Mouse (Mus musculus) gastrocnemius, adult 2 months (tissue): ENCODE measurements around the gene Trim66. TPM values are rescaled to one million over a fixed set of nuclear protein-coding genes. Genes with fewer than 3 reads are reported as not detected.

Source experiments
- DNase-seq: peaks from one replicate; pipeline ENCODE4 v3.0.0; 2022
- H3K27ac ChIP-seq: fragments of 200-600 bp; 2 replicates; pipeline ENCODE4 v1.8.1; 2022; ENCODE audit warnings: mild to moderate bottlenecking
- H3K4me3 ChIP-seq: fragments of 200-600 bp; 2 replicates; pipeline ENCODE4 v1.8.1; 2022; ENCODE audit warnings: mild to moderate bottlenecking, moderate library complexity
- CTCF ChIP-seq: fragments of 200-600 bp; IDR thresholded peaks from 2 replicates; pipeline ENCODE4 v1.8.1; 2022; ENCODE audit warnings: antibody characterized with exemption, mild to moderate bottlenecking, moderate library complexity
- intact Hi-C: fragments of 180-260 bp; cut with DNase I; formaldehyde crosslinking; loops from one replicate; pipeline ENCODE4 v1.15.1; 2025
- total RNA-seq, 2 experiments: library from RNA; stranded (reverse); gene quantifications; 2 replicates each; pipeline ENCODE4 v1.2.3; 2021

The Trim66 gene
- total RNA-seq, 2 experiments from 2014 or later = 0.17 to 0.23 TPM

GRCm38 (mm10) chr7:109518838-109519696, 11.1 kb upstream of the Trim66 start, which contains the start of gene Rpl27a:
Rpl27a (plus strand) TSS chr7:109519147.
- peak; percentile 99 for DNase-seq
- Histone ChIP-seq H3K4me3 (peak within 1 kb of the TSS; percentile 84), H3K27ac (peak within 1 kb of the TSS; percentile 95)
- intact Hi-C loops = loop anchor here (5.0 kb wide), 1 partner anchor 77 kb away; no protein-coding TSS in a partner anchor
- 0 out of 2 replicates have a peak, but pooled peaks have one; percentile 3 for TF ChIP-seq CTCF

- no peak for DNase-seq
- intact Hi-C loops = loop anchor here (5.0 kb wide), 1 partner anchor 76 kb away; no protein-coding TSS in a partner anchor
- Histone ChIP-seq H3K4me3 (peak overlapping the region; percentile 84), H3K27ac (peak overlapping the region; percentile 95)
- TF ChIP-seq CTCF = no peak
These were observed 10.2 kb upstream of the Trim66 start for GRCm38 (mm10) chr7:109518036-109518681.

GRCm38 (mm10) chr7:109516500-109516899, 8.6 kb upstream of the Trim66 start:
- Histone ChIP-seq H3K27ac (no peak overlapping the region), H3K4me3 (no peak overlapping the region)
- no peak for TF ChIP-seq CTCF
- intact Hi-C loops = loop anchor here (5.0 kb wide), 1 partner anchor 74 kb away; no protein-coding TSS in a partner anchor
- no peak for DNase-seq

GRCm38 (mm10) chr7:109511838-109512237, 3.9 kb upstream of the Trim66 start:
- DNase-seq = no peak
- no peak overlapping the region for H3K4me3 ChIP-seq
- no peak for TF ChIP-seq CTCF
- H3K27ac ChIP-seq = no peak overlapping the region
- intact Hi-C loops = no loop called here

GRCm38 (mm10) chr7:109510799-109511198, 2.9 kb upstream of the Trim66 start:
- intact Hi-C loops = no loop called here
- DNase-seq = no peak
- TF ChIP-seq CTCF = no peak
- Histone ChIP-seq H3K4me3 (no peak overlapping the region), H3K27ac (no peak overlapping the region)

GRCm38 (mm10) chr7:109507572-109507971, 362 bp downstream of the Trim66 start:
- intact Hi-C loops = no loop called here
- Histone ChIP-seq H3K27ac (no peak overlapping the region), H3K4me3 (no peak overlapping the region)
- TF ChIP-seq CTCF = no peak
- no peak for DNase-seq

GRCm38 (mm10) chr7:109507119-109507518, 815 bp downstream of the Trim66 start:
- Histone ChIP-seq H3K4me3 (no peak overlapping the region), H3K27ac (no peak overlapping the region)
- TF ChIP-seq CTCF = no peak
- intact Hi-C loops = no loop called here
- no peak for DNase-seq

- DNase-seq = no peak
- intact Hi-C loops = no loop called here
- TF ChIP-seq CTCF = no peak
- Histone ChIP-seq H3K4me3 (no peak overlapping the region), H3K27ac (no peak overlapping the region)
These were observed 10.4 kb downstream of the Trim66 start for GRCm38 (mm10) chr7:109497507-109497906.

- no peak for TF ChIP-seq CTCF
- intact Hi-C loops = no loop called here
- Histone ChIP-seq H3K27ac (0 out of 2 replicates have a peak overlapping the region, but pooled peaks have one; percentile 4), H3K4me3 (peak overlapping the region; percentile 49)
- DNase-seq = peak; percentile 40
These were observed 14.3 kb downstream of the Trim66 start for GRCm38 (mm10) chr7:109493319-109494316.

- no peak for DNase-seq
- TF ChIP-seq CTCF = no peak
- intact Hi-C loops = no loop called here
- H3K27ac ChIP-seq = 0 out of 2 replicates have a peak overlapping the region, but pooled peaks have one; percentile 4
- peak overlapping the region; percentile 49 for H3K4me3 ChIP-seq
These were observed 15.2 kb downstream of the Trim66 start for GRCm38 (mm10) chr7:109492616-109493318.

GRCm38 (mm10) chr7:109484221-109484620, 23.7 kb downstream of the Trim66 start:
- intact Hi-C loops = no loop called here
- H3K27ac ChIP-seq = no peak overlapping the region
- H3K4me3 ChIP-seq = no peak overlapping the region
- no peak for DNase-seq
- no peak for TF ChIP-seq CTCF

- H3K27ac ChIP-seq = no peak overlapping the region
- TF ChIP-seq CTCF = peak; percentile 27
- peak overlapping the region; percentile 57 for H3K4me3 ChIP-seq
- peak; percentile 31 for DNase-seq
- intact Hi-C loops = no loop called here
These were observed 27.2 kb downstream of the Trim66 start for GRCm38 (mm10) chr7:109480765-109481197.
